Mouse (Mus musculus): ENCODE measurements at regions not wholly inside any gene's neighbourhood (a gene's known extent, or its start where the extent isn't known, plus 50 kb on each side); places are given as distances from the start of the nearest gene placed in this dataset.
"Not testable (repeated sequence)": the region's sequence is repeated elsewhere in the genome, so short reads cannot be mapped to it uniquely, and the experiment has no call there.

GRCm38 (mm10) chr14:36155757-36156156 is 61.0 kb downstream of the 4930474N05Rik start:
- no peak for DNase-seq (ENCODE audit: low read depth, low spot score)

GRCm38 (mm10) chr14:36156175-36156574 is 61.5 kb downstream of the 4930474N05Rik start:
- no peak for DNase-seq (ENCODE audit: low read depth, low spot score)

GRCm38 (mm10) chr14:36183701-36184100 is 89.0 kb downstream of the 4930474N05Rik start:
- no peak for DNase-seq (ENCODE audit: low read depth, low spot score)

- no peak for DNase-seq (ENCODE audit: low read depth, low spot score)
These were observed 101.8 kb downstream of the 4930474N05Rik start for GRCm38 (mm10) chr14:36196517-36196916.

GRCm38 (mm10) chr14:36198396-36198795 is 103.7 kb downstream of the 4930474N05Rik start:
- no peak for DNase-seq (ENCODE audit: low read depth, low spot score)

- DNase-seq (ENCODE audit: low read depth, low spot score), result no peak
These were observed 109.1 kb downstream of the 4930474N05Rik start for GRCm38 (mm10) chr14:36203855-36204254.

- peak; percentile 45 for DNase-seq (ENCODE audit: low read depth, low spot score)
These were observed 118.1 kb downstream of the 4930474N05Rik start for GRCm38 (mm10) chr14:36212830-36213229.

GRCm38 (mm10) chr14:36245849-36246248 is 151.1 kb downstream of the 4930474N05Rik start:
- no peak for DNase-seq (ENCODE audit: low read depth, low spot score)

- peak; percentile 43 for DNase-seq (ENCODE audit: low read depth, low spot score)
These were observed 167.4 kb downstream of the 4930474N05Rik start for GRCm38 (mm10) chr14:36262126-36262525.

GRCm38 (mm10) chr14:36283825-36284414 is 189.2 kb downstream of the 4930474N05Rik start:
- DNase-seq (ENCODE audit: low read depth, low spot score), result no peak

- no peak for DNase-seq (ENCODE audit: low read depth, low spot score)
These were observed 194.1 kb downstream of the 4930474N05Rik start for GRCm38 (mm10) chr14:36288697-36289286.

- DNase-seq (ENCODE audit: low read depth, low spot score), result no peak
These were observed 215.6 kb downstream of the 4930474N05Rik start for GRCm38 (mm10) chr14:36310324-36310723.

- not testable (repeated sequence) for DNase-seq (ENCODE audit: low read depth, low spot score)
These were observed 220.0 kb downstream of the 4930474N05Rik start for GRCm38 (mm10) chr14:36314673-36315072.

- no peak for DNase-seq (ENCODE audit: low read depth, low spot score)
These were observed 221.8 kb downstream of the 4930474N05Rik start for GRCm38 (mm10) chr14:36316418-36317111.

- no peak for DNase-seq (ENCODE audit: low read depth, low spot score)
These were observed 233.7 kb downstream of the 4930474N05Rik start for GRCm38 (mm10) chr14:36328258-36328891.

GRCm38 (mm10) chr14:36340832-36341231 is 246.1 kb downstream of the 4930474N05Rik start:
- no peak for DNase-seq (ENCODE audit: low read depth, low spot score)
